Mouse (Mus musculus) cerebellum, postnatal 25 days (tissue): Measurements from ENCODE around the gene Gm44965.

ENCODE experiments used
- DNase-seq, 2 experiments: peaks; one replicate each; pipeline ENCODE4 v3.0.0; 2021; ENCODE audit warnings: mixed read lengths in 2 of 2

Gene Gm44965

GRCm38 (mm10) chr6:48593158-48594042 is at the start of gene Gm44965, which contains the start of gene Repin1:
Gm44965 (plus strand) TSS chr6:48593941.
Repin1 (plus strand) TSS chr6:48593883.
- DNase-seq = peak; percentile 99

DNA sequence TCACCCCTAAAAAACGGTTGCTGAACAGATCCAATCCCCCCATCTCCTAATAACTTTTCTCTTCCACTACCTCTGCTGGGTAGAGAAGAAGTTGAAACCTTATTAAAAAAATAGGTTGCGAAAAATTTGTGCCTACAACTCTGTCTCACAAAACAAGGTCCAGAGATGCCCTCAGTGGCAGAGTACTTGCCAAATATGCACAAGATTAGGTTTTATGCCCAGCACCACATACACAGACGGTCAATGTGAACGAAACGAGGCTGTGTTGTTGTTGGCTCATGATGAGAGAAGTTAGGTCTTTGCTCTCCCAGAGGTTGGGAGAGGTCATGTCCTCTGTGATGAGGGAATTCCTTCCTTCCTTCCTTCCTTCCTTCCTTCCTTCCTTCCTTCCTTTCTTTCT is 48.5 kb upstream of the Gm44965 start:
- DNase-seq = no peak

DNA sequence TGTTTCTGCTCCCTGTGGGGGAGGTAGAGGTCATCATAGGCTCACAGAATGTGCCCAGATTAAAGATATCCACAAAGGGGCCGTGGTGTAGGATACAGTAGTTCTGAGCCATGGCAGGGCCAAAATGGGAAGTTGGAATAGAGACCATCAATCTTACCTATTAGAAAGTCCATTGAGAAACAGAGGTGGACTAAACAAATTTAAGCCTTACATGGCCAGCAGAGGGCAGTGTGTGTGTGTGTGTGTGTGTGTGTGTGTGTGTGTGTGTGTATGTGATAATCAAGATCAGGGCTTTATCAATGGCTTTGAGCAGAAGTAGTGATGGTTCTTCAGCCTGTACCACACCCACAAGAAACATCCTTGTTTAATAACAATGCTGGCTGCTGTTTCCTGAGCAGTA is 47.5 kb upstream of the Gm44965 start:
- DNase-seq = peak in 1 of 2 experiments; percentile 65

- DNase-seq = no peak
Measured at GRCm38 (mm10) chr6:48546858-48547257, 46.9 kb upstream of the Gm44965 start.

DNA sequence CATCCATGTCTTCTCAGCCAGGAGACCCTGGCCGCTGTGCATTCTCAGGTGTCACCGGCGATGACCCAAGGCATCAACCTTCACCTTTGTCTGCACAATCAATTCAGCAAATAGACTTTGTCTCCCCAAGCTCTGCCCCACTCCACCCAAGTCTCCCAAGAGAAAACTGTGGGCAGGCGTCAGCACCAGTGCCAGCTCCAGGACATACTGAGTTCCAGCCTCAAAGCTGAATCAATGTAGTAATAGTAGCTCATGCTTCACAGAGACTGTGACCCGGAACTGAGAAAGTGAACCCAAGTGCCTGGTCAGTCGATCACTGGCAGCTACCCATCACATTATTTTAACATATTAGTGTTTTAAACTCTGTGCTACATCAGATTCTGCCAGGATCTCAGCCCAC is 45.4 kb upstream of the Gm44965 start:
- no peak for DNase-seq

DNA sequence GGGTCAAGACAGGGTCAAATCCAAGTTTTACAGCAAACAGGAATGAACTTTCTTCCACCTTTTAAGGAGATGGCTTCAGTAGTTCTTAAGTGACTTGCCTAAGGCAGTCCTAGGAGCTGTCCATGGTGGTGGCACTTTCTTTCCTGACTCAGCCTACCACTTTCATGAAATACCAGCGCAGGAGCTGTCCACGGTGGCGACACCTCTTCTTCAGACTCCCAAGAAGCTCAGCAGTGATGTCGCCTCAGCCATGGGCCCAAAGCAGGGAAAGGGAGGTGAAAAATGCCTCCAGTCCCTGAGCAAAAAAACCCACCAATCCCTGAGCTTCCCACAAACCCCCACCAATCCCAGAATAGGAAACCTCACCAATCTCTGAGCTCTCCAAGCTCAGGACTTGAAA is 40.8 kb upstream of the Gm44965 start:
- no peak for DNase-seq

DNA sequence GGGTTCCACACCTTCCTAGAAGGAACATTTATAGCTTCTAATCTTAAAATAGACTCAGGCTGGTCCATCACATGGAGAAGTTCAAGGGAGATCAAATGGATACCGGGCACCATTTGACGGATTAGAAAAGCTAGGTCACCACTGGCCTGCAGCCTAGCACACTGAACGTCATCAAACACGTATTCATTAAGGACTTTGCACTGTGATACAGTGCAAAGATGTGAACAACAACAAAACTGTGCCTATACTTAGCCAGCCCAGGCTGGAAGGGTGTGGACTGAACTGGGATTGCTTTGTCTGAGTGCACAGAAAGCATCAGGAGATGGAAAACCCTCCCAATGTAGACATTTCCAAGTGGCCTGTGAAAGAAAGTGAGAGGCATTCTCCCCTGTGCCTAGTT is 39.9 kb upstream of the Gm44965 start:
- peak in 1 of 2 experiments; percentile 45 for DNase-seq

DNA sequence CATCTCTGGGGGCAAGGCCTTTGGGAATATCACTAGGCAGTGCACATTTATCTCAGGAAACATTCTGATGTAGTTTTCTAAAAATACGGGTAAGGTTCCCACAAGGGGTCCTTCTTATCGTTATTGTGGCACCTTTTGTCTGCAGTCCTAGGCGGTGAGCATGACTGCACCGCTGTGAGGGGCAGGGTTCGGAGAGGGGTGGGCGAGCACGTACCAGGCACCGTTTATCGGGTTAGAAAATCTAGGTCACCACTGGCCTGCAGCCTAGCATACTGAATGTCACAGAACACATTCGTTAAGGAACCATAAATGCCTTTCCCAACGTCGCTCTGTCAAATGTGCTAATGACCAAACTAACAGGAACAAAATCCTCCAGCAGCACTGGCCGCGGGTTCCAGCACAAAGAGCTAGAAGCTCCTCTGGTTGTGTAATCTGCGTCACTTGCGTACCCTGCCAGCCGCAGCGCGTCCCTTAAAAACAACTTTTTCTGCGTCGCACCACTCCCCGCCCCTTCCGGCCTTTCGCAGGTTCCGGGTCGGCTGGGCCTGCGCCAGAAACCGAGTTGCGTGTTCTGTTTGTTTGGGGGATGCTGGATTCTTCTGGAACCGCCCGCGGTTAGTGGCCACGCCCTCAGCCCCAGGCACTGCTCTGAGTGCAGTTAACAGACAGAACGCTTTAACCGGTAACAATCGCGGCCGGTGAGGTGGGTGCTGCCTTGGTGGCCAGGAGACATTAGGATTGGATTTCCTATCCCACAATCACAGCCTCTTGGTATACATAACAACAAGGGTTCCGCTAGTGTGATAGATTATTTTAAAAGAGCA is 39.2 kb upstream of the Gm44965 start, which contains the start of gene Lrrc61:
TSS of gene Lrrc61 (plus strand) at position 517 of the 824 bp plus-strand sequence.
- peak; percentile 99 for DNase-seq

DNA sequence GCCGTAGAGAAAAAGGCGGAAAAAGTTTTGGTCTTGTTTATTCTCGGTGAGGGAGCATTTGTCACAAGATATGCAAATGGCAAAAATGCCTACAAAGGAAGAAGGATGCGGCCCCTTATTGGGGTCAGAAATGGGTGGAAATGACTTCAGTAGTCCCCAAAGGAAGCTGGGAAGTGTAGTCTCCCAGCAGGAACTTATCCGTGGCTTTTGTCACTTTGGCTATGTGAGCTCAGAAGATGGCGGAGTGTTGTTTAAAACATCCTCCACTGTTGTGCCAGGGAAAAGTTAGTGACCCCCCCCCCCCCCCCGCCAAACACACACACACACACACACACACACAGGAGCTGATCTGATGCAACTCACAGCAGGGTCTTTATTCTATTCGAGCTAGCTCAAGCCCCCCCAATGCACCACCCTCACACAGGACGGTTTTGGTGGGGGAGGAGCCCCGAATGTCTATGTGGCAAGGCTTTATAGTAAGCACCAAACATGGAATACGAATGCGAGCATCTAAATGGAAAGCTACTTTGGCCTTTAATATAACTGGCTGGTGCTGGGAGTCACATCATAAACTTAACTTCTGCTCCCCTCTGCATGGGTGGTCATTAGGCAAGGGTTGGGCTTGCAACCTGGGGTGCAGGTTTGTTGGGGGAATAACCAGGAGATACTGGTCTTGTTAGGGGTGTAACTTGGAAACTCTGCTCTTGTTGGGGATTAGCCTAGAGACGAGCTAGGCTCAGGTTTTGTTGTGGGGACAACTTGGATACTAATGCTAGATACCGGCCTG is 38.4 kb upstream of the Gm44965 start:
- DNase-seq = peak in 1 of 2 experiments; percentile 72

DNA sequence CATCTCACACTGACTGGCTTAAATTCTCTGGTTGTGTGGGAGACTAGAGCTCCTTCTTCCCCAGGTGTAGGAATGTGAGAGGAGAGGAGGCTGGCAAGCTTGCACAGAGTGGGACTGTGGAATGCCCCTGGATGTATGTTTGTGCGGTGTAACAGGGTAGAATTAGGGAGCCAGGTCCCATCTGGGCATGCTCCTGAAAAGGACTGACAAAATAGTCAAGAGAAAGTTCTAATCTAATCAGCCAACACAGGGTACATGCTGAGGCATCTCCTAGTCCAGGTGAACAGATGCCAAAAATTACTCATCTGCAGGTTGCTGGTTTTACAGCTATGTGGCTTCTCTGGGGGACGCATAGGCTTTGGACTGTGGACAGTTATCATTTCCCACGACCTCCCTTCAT is 37.8 kb upstream of the Gm44965 start:
- DNase-seq = no peak

DNA sequence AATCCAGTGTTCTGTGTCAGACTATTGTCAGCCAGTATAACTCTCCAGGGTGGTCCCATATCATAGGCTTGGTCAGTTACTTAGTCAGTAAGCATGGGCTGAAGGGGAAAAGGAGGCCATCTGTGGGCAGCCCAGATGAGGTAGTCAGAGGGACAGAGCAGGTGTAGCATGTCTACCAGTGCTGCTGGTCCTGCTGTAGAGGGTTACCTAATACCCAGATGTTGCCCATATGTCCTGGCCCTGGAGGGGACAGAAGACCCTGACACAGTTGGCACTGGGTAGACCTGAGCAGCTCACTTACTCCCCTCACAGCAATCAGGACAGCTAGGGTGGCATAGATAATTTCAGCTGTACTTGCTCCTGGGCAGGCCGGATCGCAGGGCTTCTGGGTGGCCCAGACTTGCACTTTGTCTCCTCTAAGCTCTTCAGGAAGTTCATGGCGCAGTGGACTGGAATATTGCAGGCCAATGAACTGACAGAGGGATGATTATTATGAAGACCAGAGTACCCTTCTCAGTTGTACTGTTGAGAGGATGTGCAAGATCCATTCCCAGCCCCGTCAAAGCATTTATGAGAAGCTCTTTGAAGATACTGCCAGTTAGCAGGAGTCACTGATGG is 27.9 kb upstream of the Gm44965 start:
- DNase-seq = no peak

GRCm38 (mm10) chr6:48566312-48566711 is 27.4 kb upstream of the Gm44965 start:
- DNase-seq = peak; percentile 68 to 78

GRCm38 (mm10) chr6:48568036-48568984 is 25.4 kb upstream of the Gm44965 start:
- DNase-seq = peak; percentile 65 to 71

- DNase-seq = peak; percentile 25 to 30
Measured at GRCm38 (mm10) chr6:48569065-48569807, 24.5 kb upstream of the Gm44965 start.

DNA sequence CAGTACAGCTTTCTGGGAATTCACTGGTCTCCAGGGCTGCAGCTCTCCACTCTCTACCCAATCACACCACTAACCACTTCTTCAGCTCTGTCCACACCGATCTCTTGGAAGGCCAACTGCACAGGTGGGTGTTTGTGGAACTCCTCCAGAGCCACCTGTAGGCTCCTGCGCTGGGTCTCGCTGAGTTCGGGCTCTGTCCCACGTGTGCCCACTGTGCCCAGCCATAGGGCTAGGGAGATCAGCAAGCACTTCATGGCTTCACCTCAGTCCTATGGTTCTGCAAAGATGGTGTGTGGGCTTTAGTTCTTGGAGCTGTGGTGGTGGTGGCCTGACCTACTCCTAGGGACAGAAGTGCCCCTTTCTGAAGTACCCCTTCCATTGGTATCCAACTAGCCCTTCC is 21.7 kb upstream of the Gm44965 start:
- no peak for DNase-seq

- no peak for DNase-seq
Measured at GRCm38 (mm10) chr6:48572572-48573061, 21.1 kb upstream of the Gm44965 start, which contains the start of gene Rarres2. Rarres2 (minus strand) TSS chr6:48572789.

DNA sequence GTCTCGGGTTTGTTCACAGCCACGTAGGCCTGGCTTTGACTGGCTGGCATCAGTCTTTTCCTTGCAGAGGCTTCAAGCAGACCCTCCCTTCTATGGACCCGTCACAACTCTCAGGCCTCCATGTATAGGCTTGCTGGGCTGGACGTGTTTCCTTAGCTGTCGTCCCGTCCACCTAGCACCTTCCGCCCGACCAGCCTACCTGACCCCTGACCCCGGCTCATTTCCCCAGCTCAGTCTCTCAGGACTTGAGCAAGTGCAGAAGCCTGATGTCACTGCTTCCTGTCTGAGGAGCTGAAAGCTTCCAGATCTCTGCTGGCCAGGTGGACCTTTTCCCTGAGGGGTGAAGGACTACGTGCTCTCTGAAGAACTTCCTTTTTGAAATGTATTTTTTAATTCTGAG is 20.5 kb upstream of the Gm44965 start:
- no peak for DNase-seq

- no peak for DNase-seq
Measured at GRCm38 (mm10) chr6:48573981-48574380, 19.8 kb upstream of the Gm44965 start.

DNA sequence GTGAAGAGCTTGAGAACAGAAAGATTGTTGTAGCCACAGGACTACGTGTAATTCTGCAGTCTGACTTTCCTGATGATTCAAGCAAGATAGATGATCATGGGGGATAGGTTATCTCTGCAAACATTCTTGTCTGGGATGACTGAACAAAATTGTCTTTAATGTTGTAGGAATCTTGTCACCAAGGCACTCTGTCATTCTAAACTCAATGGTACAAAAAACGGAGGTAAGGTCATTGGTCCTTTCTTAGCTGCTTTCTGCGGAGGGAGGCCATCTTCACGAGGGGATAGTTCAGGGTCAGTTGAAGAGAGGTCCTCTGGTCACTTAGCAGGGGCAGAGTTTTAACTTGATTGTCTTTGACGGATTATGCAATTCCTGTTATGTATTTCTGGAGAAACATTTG is 15.0 kb upstream of the Gm44965 start:
- no peak for DNase-seq

- no peak for DNase-seq
Measured at GRCm38 (mm10) chr6:48579215-48579648, 14.5 kb upstream of the Gm44965 start.
